Mouse (Mus musculus): ENCODE results near the gene Lamb3. TPM values are rescaled to one million over a fixed set of nuclear protein-coding genes. Genes with fewer than 3 reads are reported as not detected.
A peak's percentile ranks its signal among the peaks of the same experiment; 100 is the strongest.
"Not testable (repeated sequence)": the region's sequence is repeated elsewhere in the genome, so short reads cannot be mapped to it uniquely, and the experiment has no call there.

The Lamb3 gene
- total RNA-seq, 2 experiments from 2014 or later = 10.2 to 13.0 TPM

- intact Hi-C loops (cut with DNase I) = no loop called here
- DNase-seq = peak; percentile 78 to 84
Observed at GRCm38 (mm10) chr1:193242238-193242637, 34.7 kb downstream of the Lamb3 start.

DNA sequence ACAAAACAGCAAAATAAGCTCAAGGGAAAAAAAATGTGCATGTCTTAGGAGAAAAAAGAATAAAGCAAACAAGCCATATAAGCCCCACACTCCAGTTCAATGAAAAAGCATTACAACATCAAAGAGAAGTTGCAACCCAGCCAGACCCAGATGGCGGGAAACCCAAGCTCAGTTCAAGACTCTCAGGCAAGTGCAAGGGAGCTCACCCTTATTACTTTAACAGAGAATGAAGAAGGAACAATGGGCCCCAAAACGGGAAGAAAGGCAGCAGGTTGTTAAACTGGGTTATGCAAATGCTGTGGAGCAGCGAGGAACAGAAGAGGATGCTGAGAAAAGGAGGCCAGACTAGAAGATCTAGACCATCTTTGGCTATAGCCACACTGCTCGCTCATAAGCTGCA, 35.4 kb downstream of the Lamb3 start:
- intact Hi-C loops (cut with DNase I) = no loop called here
- no peak for DNase-seq

GRCm38 (mm10) chr1:193243571-193244193, 36.2 kb downstream of the Lamb3 start:
- intact Hi-C loops (cut with DNase I) = loop anchor here (2.0 kb wide), 1 partner anchor 33 kb away; no protein-coding TSS in a partner anchor

GRCm38 (mm10) chr1:193244235-193244634, 36.7 kb downstream of the Lamb3 start:
- DNase-seq = no peak
- intact Hi-C loops (cut with DNase I) = loop anchor here (2.0 kb wide), 1 partner anchor 33 kb away; no protein-coding TSS in a partner anchor

More at GRCm38 (mm10) chr1:193243571-193244193, 36.2 kb downstream of the Lamb3 start:
- no peak for DNase-seq

GRCm38 (mm10) chr1:193250026-193250425, 42.5 kb downstream of the Lamb3 start:
- intact Hi-C loops (cut with DNase I) = no loop called here
- no peak for DNase-seq

- intact Hi-C loops (cut with DNase I) = no loop called here
- DNase-seq = no peak
Observed at GRCm38 (mm10) chr1:193251386-193251785, 43.9 kb downstream of the Lamb3 start.

DNA sequence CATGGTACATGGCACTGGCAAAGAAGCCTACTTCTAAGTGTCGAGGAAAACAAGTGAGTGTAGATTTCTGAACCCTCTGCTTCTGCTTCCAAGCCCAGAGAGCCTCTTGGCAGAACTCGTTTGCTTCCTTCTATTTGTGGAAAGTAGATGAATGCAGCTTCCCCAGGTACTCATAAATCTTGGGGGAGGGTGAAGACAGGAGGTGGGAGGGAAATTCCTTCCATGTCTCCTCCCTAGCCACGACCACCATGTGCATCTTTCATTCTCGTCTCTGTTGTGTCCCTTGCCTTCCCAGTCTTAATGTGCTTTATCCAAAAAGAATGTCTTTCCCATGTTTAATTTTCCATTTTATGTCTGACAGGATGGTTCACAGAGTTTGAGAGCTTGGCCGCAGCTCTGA, 45.1 kb downstream of the Lamb3 start:
- no peak for DNase-seq
- intact Hi-C loops (cut with DNase I) = no loop called here

DNA sequence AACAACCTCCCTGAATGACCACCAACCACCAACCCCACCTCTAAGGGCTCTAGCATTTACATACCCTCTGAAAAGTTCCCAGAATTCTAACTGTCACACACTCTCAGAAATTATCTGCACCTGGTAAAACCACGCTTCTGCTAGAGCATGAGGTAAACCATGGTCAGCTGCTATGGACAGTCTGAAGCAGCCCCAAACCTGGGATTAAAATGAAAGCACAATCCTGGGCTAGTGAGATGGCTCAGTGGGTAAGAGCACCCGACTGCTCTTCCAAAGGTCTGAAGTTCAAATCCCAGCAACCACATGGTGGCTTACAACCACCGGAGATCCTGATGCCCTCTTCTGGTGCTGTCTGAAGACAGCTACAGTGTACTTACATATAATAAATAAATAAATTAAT, 46.4 kb downstream of the Lamb3 start:
- intact Hi-C loops (cut with DNase I); DNase-seq: not testable (repeated sequence)

- intact Hi-C loops (cut with DNase I) = loop anchor here (1.0 kb wide), 2 partner anchors 69 to 121 kb away; no protein-coding TSS in a partner anchor
- no peak for DNase-seq
Observed at GRCm38 (mm10) chr1:193255032-193255431, 47.5 kb downstream of the Lamb3 start.

DNA sequence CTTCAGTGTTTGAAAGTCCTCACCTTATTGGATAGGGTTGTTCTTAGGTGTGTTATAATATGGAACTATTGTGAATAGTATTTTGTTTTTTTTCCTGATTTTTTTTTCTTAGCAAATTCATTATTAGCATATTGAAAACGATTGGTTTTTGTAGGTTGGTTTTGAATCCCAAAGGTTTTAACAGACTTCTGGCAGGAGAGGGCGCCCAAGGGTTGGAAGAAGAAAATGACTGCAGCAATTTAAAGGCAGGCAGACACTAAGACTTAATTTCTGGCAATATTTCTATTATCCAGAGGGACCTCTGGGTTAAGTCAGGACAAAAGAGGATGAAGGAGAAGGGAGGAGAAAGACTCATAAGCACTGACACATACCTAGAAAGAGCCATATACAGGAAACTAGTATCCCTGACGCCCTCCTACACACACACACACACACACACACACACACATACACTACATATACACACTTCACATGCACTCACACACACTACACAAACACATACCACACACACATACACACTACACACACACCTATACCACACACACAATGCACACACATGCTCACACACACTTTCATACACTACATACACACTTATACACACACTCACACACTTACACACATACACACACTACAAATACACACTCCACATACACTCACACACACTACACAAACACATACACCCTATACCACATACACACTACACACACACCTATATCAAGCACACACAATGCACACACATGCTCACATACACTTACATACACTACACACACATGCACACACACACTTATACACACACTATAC, 48.2 kb downstream of the Lamb3 start:
- intact Hi-C loops (cut with DNase I) = loop anchor here (1.0 kb wide), 2 partner anchors 69 to 121 kb away; no protein-coding TSS in a partner anchor
- DNase-seq = peak; percentile 76 to 81

- no peak for DNase-seq
- intact Hi-C loops (cut with DNase I) = no loop called here
Observed at GRCm38 (mm10) chr1:193256289-193256577, 48.7 kb downstream of the Lamb3 start.

GRCm38 (mm10) chr1:193256621-193257098, 49.2 kb downstream of the Lamb3 start:
- intact Hi-C loops (cut with DNase I) = no loop called here
- no peak for DNase-seq

GRCm38 (mm10) chr1:193259559-193259958, 52.1 kb downstream of the Lamb3 start:
- no peak for DNase-seq
- intact Hi-C loops (cut with DNase I) = no loop called here

DNA sequence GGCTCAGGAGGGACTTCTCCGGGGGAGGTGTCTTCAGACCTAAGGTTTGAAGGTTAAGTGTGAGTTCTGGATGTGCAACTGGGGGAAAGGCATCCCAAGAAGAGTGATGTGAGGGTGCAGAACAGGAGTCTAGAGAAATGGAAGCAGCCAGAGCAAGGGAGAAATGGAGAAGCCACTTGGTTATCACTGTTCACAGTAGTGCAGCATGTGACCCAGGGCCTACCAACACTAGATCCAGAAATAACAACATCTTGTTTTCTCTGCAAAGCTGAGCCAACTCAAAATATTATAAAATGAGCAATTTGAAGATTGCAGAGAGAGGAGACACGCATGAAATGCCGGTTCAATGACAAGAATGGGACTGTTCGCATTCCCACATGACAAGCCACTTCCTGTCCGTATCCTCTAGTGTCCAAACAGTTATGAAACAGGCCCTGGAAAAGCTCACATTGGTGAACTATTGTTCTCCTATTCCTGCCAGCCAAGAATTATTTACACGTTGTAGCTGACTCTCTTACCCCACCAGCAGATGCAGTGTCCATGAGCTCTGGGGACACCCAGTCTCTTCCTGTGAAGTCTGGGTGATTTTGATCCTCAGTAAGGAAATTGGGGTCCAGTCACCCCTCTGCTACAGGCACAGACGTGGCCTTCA, 54.5 kb downstream of the Lamb3 start:
- intact Hi-C loops (cut with DNase I) = no loop called here
- DNase-seq = peak; percentile 41 to 56

GRCm38 (mm10) chr1:193263026-193263907, 55.8 kb downstream of the Lamb3 start:
- no peak for DNase-seq
- intact Hi-C loops (cut with DNase I) = no loop called here

DNA sequence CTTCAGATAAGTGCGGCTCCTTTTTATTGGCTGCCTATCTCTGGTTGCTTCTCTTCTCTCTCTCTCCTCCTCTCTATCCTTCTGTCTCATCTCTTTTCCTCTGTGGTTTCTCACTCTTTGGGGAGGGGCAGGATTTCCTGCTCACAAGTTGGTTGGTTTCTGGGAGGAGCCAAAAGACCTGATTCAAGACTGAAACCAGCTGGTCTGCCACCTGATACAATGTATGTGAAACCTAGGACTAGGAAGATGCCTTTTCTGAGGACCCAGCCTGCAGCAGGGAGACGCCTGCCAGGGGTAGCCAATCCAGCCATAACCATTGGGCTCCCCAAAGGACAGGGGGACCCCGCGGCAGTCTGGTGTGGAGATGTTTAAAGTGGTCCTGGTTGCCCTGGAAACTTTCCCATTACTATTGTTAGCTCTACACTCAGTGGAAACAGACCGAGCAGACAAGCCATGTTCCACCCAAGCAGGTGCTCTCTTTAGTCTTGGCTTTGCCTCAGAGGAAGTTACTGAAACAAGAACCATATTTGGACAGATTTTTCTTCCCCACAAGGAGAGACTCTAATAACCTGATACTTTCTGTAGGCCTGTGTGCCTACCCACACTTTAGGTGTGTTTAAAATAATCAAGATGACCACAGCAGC, 56.6 kb downstream of the Lamb3 start, which contains the start of gene Hsd11b1:
Gene Hsd11b1, minus strand, starts transcription at position 121 of the 644 bp plus-strand sequence.
- DNase-seq = no peak
- intact Hi-C loops (cut with DNase I) = no loop called here

DNA sequence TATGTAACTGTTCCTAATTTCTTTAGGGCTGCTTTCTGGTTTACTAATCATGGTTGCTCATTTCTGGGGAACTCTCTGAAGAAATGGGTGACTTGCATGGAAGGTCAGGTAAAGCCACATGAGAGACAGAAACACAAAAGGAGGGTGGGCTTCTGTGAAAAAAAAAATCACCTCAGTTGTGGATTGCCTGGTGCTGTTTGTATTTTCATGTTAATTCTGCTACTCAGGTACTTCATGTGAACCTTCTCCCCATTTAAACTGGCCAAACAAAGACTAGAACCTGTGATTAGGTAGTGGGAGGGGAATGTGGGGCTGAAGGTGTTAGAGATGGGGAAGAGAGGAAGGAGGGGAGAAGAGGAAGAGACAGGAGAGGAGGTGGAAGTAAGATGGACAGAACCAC, 58.2 kb downstream of the Lamb3 start:
- intact Hi-C loops (cut with DNase I) = no loop called here
- no peak for DNase-seq

GRCm38 (mm10) chr1:193270965-193271763, 63.7 kb downstream of the Lamb3 start:
- intact Hi-C loops (cut with DNase I) = no loop called here
- DNase-seq = no peak

Data from heart, postnatal 36 days (tissue).